Mouse (Mus musculus): Measurements from ENCODE around the gene Bpgm. TPM values are rescaled to one million over a fixed set of nuclear protein-coding genes. Genes with fewer than 3 reads are reported as not detected.

Bpgm gene
- total RNA-seq, 2 experiments from 2014 or later, result 69.5 to 79.9 TPM

Other genes with a start within 250 kb of the Bpgm start
- 10 to 100 TPM; 57.2 to 60.9 TPM for gene Akr1b3, start 158.7 kb upstream of the Bpgm start, total RNA-seq (2021)
- gene Akr1b8, start 122.1 kb upstream of the Bpgm start, total RNA-seq (2021), result 1 to 10 TPM in 1 of 2 experiments, under 1 TPM in 1; 0.84 to 1.1 TPM
- gene Akr1b10, start 92.0 kb upstream of the Bpgm start, total RNA-seq (2021), result 10 to 100 TPM; 15.6 to 15.7 TPM
- gene Akr1b7, start 63.9 kb upstream of the Bpgm start, total RNA-seq (2021), result not detected
- gene Cald1, start 122.3 kb downstream of the Bpgm start, total RNA-seq (2021), result 10 to 100 TPM; 23.1 to 25.4 TPM